Mouse (Mus musculus): ENCODE measurements at regions not wholly inside any gene's neighbourhood (a gene's known extent, or its start where the extent isn't known, plus 50 kb on each side); places are given as distances from the start of the nearest gene placed in this dataset.

- DNase-seq, result no peak
Measured at GRCm38 (mm10) chr14:71230484-71231188, 631.0 kb upstream of the Fam160b2 start.

- DNase-seq, result no peak
Measured at GRCm38 (mm10) chr14:71229955-71230354, 630.3 kb upstream of the Fam160b2 start.

- DNase-seq, result no peak
Measured at GRCm38 (mm10) chr14:71228894-71229446, 629.3 kb upstream of the Fam160b2 start.

DNA sequence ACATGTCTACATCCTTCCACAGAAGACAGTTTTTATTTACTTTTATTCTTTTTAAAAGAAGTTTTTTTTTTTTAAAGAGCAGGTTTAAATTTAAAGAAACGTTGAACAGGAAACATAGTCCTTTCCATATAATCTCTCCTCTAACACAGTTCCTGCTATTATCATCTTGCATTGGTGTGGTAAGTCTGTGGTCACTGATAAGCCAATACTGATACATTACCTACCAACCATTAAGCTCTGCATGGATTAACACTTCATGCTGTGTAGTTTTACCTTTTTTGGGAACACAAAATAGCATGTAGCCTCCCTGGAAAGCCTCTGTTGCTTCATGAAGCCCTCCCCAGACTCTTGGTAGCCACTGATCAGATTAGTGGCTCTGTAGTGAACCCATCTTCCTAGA is 617.4 kb upstream of the Fam160b2 start:
- no peak for DNase-seq

- DNase-seq, result no peak
Measured at GRCm38 (mm10) chr14:71211359-71211978, 611.8 kb upstream of the Fam160b2 start.

DNA sequence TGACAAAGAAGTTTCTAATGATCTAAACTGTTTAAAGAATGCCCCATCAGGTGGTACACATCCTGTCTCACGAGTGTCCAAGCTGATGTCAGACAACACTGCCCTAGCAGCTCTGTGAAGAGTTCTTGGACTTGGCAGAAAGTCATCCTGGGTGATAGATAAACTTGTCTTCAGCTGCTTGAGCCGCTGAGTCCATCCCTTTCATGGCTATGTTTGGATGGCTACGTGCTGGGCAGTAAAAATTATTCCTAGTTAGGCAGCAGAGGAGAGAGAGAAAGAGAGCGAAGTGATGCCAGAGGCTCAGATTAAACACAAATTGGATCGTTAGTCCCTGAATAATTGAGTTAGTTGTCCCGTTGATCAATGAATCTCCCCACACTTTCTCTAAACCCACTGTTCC is 603.8 kb upstream of the Fam160b2 start:
- no peak for DNase-seq

DNA sequence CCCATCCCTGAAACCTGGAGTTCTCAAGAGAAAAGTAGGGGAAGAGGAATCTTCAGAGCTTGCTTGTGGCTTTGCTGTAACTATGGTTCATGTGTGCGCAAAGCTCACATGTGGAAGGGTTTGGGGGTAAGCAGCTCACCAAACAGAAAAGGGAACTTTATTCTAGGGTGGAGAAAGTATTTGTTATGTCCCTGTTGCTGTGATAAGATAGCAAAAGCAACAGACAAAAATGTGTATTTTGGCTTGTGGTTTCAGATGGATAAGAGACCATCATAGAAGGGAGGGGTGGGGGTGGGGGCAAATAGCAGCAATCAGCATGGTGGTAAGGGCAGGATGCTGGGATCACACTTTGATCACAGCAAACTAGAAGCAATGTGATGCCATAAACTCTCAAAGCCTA is 601.3 kb upstream of the Fam160b2 start:
- no peak for DNase-seq

DNA sequence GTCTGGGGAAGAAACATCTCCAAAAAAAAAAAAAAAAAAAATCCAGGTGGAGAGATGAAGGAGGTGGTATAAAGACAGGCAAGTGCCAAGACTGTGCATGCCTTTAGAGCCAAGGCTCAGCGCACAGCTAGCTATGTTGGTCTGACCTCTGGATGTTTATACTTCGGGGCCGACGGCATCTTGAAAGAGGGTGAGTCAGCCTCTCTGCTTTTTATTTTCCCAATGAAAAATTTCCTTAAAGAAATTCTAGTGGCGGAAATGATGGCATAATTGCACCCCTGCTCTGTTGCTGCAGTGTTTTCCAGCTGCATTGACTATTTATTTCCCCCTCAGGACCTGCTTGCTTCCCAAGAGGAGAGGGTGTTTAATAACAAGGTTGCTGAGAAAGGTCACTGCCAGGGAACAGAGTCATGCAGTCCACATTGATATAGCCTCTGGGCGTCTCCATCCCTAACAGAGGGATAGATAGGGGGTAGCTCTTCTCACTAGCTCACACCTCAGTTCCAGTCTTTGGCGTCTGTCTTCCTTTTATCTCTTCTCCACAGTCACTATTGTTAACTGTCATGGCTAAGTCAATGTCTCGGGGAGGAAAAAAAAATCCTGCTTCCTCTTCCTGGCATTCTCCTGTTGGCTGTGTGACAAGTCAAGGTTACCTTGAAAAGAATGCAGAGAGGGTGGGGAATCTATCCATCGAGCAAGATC is 599.7 kb upstream of the Fam160b2 start:
- DNase-seq, result no peak

- no peak for DNase-seq
Measured at GRCm38 (mm10) chr14:71194219-71194618, 594.6 kb upstream of the Fam160b2 start.

DNA sequence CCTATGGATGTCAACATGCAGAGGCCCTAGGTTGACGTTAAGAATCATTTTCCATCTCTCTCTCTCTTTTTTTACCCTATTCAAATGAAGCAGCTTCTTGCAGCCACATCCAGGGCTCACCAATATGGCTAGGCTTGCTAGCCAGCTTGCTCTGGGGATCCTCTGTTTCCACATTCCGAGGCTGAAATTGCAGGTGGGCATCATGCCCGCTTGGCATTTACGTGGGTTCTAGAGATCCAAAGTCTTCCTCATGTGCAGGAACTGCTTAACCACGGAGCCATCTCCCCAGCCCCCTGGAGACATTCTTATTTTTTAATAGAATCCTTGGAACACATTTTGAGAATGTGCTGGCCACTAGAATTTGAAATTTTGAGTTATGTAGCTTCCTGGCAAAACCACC is 592.9 kb upstream of the Fam160b2 start:
- DNase-seq, result no peak

GRCm38 (mm10) chr14:71189360-71189759 is 589.7 kb upstream of the Fam160b2 start:
- no peak for DNase-seq

DNA sequence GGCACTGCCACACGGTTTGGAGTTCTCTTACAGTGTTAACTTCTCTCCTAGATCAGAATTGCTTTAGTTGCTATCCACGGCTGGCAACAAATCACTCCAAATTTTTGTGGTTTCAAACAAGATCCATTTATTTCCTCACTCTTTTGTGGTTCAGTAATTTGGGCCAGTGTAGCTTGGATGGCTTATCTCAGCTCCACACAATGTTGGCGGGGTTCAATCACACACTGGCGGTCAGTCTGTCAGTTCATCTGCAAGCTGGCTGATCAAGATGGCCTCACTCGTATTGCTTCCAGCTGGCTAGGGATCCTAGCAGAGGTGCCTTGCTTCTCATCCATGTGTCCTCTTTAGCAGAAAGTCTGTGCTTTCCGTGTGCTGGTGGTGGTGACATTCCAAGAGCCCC is 577.7 kb upstream of the Fam160b2 start:
- no peak for DNase-seq

GRCm38 (mm10) chr14:71174175-71174574 is 574.5 kb upstream of the Fam160b2 start:
- no peak for DNase-seq

DNA sequence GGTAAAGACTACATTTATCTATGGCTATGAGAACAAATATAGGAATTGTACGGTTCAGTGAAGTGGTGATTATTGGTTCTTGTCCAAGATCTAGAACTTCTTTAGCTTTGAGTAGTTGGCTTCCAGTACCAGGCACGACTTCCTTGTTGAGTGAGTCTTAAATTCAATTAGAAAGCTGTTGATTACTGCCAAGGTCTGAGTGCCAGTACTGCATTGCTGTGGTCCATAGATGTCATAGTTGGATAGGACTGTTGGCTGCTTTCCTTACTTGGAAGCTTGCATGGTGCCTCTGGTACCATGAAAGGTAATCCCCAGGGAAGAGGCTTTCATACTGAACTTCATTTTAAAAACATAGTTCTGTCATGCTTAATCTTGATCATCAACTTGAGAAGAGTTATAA is 559.9 kb upstream of the Fam160b2 start:
- no peak for DNase-seq

DNA sequence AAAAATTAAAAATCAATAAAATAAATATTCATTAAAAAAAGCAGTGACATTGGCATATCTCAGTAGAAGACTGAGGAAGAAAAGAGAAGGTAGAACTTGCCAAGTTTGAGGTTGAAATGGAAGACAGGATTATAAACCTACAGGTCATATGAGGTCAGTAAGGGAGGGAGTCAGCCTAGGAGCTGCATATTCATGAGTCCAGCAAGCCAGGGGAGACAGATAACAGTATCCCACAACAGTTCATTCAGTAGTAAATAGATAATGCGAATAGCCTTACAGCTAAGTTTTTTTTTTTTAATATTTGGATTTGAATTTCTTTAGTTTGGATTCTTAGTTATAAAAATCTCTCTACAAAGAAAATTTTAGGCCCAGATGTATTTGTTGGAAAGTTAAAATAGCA is 542.8 kb upstream of the Fam160b2 start:
- no peak for DNase-seq

GRCm38 (mm10) chr14:71129771-71130211 is 530.2 kb upstream of the Fam160b2 start:
- peak; percentile 13 for DNase-seq

DNA sequence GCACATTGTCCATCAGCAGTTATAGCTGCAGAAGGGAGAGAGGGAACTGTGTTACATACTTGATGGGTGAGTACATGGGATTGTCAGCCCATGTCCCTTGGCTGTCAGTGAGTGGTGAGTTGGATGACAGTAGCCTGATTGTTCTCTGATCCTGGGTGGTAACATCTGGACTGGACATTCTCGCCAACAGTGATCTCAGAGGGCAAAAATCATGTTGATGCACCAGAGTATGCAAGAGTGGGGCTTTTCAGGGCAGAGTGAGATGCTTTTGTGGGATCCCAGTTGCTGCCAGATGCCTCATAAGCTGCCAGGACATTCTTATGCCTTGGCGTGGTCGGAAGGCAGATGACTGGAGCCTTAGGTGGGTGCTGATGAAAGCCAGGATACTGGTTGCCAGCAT is 528.9 kb upstream of the Fam160b2 start:
- DNase-seq, result peak; percentile 19

DNA sequence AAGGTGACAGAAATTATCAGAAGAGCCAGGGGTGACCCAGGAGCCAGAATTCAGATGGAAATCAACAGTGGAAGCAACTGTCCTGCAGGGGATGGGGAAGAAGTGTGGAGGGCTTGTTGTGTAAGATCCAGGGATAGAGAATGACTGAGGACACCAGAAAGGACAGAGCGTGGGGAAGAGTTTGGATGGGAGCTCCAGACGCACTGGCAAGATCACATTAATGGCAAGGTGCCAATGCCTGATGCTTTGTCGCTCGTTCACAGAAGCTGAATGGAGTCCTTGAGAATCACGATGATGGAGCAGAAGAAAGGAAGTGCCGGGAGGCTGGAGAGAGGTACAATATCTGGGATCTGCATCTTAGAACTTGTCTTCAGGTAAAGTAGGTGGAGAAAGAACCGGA is 519.0 kb upstream of the Fam160b2 start:
- no peak for DNase-seq

DNA sequence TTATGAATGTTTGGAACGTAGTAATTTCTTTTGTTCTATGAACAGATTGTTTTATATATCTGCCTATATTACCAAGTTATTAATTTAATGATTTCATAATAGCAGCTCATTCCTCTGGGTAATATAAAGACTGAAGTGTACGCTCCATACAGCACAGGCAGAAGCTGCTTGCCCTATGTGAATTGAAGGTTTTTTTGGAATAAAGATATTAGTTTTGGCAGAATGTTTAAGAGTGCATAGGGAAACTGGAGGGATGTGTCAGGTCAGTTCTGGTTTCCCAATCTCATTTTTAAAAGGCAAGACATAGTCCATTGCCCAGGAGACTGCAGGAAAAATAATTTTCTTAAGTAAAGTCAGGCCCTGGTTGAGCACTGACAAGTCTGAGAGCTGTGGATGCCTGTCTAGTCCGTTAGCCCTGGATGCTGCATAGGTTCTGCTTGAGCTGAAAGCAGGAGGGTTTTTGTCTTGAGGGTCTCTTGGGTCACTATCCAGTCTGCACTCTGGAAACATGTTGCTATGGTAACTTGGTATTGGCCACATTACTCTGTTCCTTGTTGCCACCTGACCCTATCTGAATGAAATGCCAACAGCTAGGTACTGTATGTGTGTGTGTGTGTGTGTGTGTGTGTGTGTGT is 516.3 kb upstream of the Fam160b2 start:
- DNase-seq, result no peak

DNA sequence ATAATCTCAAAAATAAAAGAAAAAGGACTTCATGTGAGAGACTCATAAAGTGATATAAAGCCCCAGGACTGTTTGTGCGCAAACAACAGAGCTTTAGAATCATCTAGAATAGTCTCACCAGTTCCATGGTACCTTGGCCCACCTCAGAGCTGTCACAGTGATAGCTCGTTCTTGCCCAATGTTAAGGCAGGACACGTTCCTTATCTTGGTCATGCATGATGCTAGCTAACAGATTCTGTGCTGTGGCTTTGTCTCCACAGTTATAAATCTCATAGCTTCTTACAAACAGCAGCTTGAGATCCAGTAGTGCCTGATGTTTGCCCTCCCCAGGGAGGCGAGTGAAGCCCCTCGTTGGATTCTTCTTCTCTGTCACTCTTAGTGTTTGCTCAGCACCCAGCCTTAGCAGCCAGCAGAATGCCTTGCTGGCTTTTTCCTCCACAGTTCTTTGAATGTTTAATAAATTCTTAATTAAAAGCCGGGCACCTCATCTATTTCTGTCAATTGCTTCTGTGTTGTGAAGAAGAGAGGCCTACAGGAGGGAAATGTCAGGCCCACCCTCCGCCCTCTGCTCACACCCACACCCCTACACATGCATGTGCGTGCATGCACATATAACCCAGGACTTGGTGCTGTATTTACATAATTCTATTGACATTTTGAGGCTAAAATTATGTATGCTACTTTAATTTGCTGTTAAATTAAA is 515.6 kb upstream of the Fam160b2 start:
- DNase-seq, result no peak

DNA sequence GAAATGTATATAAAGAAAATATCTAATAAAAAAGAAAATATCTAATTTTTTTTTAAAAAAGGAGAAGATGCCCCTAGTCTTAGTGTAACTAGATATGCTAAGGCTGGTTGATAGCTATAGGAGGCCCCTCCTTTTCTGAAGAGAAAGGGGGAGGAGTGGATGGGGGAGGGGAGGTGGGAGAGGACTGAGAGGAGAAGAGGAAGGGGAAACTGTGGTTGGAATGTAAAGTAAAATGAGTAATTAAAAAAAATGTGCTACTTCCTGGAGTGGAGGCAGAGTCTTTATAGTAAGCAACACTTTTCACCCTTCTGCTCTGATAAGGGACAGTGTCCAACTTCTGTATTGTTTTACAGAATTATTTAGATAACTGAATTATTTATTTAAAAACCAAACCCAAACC is 513.6 kb upstream of the Fam160b2 start:
- DNase-seq, result no peak

DNA sequence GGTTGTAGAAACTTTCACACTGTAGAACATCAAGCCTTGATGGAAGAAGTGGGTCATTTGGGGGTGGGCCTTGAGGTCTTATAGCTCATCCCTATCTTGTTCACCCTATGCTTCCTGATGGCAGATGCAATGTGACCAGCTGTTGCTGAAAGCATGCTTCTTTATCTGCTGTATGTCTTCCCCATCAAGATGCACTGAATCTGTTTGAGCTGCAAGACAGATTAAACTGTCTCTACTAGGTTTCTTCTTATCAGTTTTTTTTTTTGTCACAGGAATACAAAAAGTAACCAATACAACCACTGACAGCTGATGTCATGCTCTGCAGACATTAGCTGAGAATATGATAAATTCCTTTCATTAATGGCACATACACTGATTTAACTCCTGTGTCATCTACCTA is 505.0 kb upstream of the Fam160b2 start:
- no peak for DNase-seq

DNA sequence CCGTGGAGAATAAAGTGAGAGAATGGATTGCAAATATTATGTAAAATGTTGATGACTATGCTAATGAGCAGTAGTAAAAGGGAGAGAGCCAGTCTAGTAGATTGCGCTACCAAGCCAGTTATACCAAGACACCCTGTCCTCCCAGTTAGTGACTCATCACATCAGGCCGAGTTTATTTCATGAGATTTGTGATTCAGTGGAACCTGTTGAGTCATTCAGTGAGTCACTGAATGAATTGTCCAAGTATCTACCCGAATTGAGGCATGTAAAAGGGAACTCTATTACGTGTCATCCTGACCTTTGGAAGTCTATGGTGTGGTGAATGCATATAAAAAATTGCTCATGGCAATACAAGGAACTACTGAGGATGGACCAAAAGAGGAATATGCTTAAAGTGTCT is 504.3 kb upstream of the Fam160b2 start:
- no peak for DNase-seq

Data from cerebellum, adult 9-11 months (tissue).